Mouse (Mus musculus): ENCODE measurements around the gene Gskip. TPM values are rescaled to one million over a fixed set of nuclear protein-coding genes. Genes with fewer than 3 reads are reported as not detected.
A peak's percentile ranks its signal among the peaks of the same experiment; 100 is the strongest.

Gene Gskip
- polyA plus RNA-seq, 1 experiment from 2014 or later, result 28.5 TPM

GRCm38 (mm10) chr12:105689435-105689834, 4.8 kb downstream of the Gskip start:
- ATAC-seq (ENCODE audit: low FRiP score, low read depth), result no peak
- peaks cover 14% of the 10 kb centered on the region for H3K36me3 ChIP-seq
- H3K4me1 ChIP-seq (replicated peaks), result peaks cover 20% of the 10 kb centered on the region
- H3K27me3 ChIP-seq, result no peaks in the 10 kb centered on the region
- H3K9me3 ChIP-seq, result no peaks in the 10 kb centered on the region
- H3K4me2 ChIP-seq, result no peak overlapping the region
- H3K9ac ChIP-seq, result no peak overlapping the region
- no peak overlapping the region for H3K4me3 ChIP-seq
- H3K27ac ChIP-seq (replicated peaks), result no peak overlapping the region
- WGBS, result 94% methylated on average over 13 of the region's 13 CpGs

- WGBS, result 96% methylated on average over 2 of the region's 2 CpGs
Measured at GRCm38 (mm10) chr12:105694021-105694420, 9.4 kb downstream of the Gskip start.

GRCm38 (mm10) chr12:105695848-105696247, 11.2 kb downstream of the Gskip start:
- H3K27me3 ChIP-seq, result no peaks in the 10 kb centered on the region
- H3K4me2 ChIP-seq, result no peak overlapping the region
- no peak for ATAC-seq (ENCODE audit: low FRiP score, low read depth)
- no peaks in the 10 kb centered on the region for H3K4me1 ChIP-seq (replicated peaks)
- H3K27ac ChIP-seq (replicated peaks), result no peak overlapping the region
- H3K9me3 ChIP-seq, result no peaks in the 10 kb centered on the region
- no peak overlapping the region for H3K4me3 ChIP-seq
- peaks cover 11% of the 10 kb centered on the region for H3K36me3 ChIP-seq
- WGBS, result 86% methylated on average over 7 of the region's 7 CpGs
- H3K9ac ChIP-seq, result no peak overlapping the region

More at GRCm38 (mm10) chr12:105694021-105694420, 9.4 kb downstream of the Gskip start:
- H3K4me2 ChIP-seq, result no peak overlapping the region
- ATAC-seq (ENCODE audit: low FRiP score, low read depth), result no peak
- no peaks in the 10 kb centered on the region for H3K4me1 ChIP-seq (replicated peaks)
- H3K9ac ChIP-seq, result no peak overlapping the region
- H3K9me3 ChIP-seq, result no peaks in the 10 kb centered on the region
- H3K27me3 ChIP-seq, result no peaks in the 10 kb centered on the region
- H3K36me3 ChIP-seq, result peaks cover 14% of the 10 kb centered on the region
- no peak overlapping the region for H3K4me3 ChIP-seq
- H3K27ac ChIP-seq (replicated peaks), result no peak overlapping the region

GRCm38 (mm10) chr12:105697104-105697780, 12.6 kb downstream of the Gskip start:
- Histone ChIP-seq H3K9me3 (no peaks in the 10 kb centered on the region), H3K4me3 (no peak overlapping the region), H3K27ac (replicated peaks) (no peak overlapping the region), H3K27me3 (no peaks in the 10 kb centered on the region), H3K4me1 (replicated peaks) (no peaks in the 10 kb centered on the region), H3K9ac (no peak overlapping the region), H3K36me3 (peaks cover 20% of the 10 kb centered on the region), H3K4me2 (no peak overlapping the region)
- 83% methylated on average over 8 of the region's 8 CpGs for WGBS
- no peak for ATAC-seq (ENCODE audit: low FRiP score, low read depth)

- H3K36me3 ChIP-seq, result peaks cover 20% of the 10 kb centered on the region
- H3K4me2 ChIP-seq, result no peak overlapping the region
- H3K9me3 ChIP-seq, result no peaks in the 10 kb centered on the region
- H3K27ac ChIP-seq (replicated peaks), result no peak overlapping the region
- H3K4me1 ChIP-seq (replicated peaks), result no peaks in the 10 kb centered on the region
- no peak overlapping the region for H3K4me3 ChIP-seq
- no peak overlapping the region for H3K9ac ChIP-seq
- ATAC-seq (ENCODE audit: low FRiP score, low read depth), result no peak
- WGBS, result 94% methylated on average over 12 of the region's 12 CpGs
- no peaks in the 10 kb centered on the region for H3K27me3 ChIP-seq
Measured at GRCm38 (mm10) chr12:105700433-105700832, 15.8 kb downstream of the Gskip start.

GRCm38 (mm10) chr12:105705799-105706487, 21.3 kb downstream of the Gskip start, which contains the start of gene Ak7:
Gene Ak7, plus strand, starts transcription at chr12:105705976.
- WGBS, result 14% methylated on average over 22 of the region's 22 CpGs
- peak; percentile 73 for ATAC-seq (ENCODE audit: low FRiP score, low read depth)
- peak within 1 kb of the TSS; percentile 26; the same call in 1 of the 2 replicates for H3K4me2 ChIP-seq

GRCm38 (mm10) chr12:105718616-105719015, 34.0 kb downstream of the Gskip start:
- Histone ChIP-seq H3K9me3 (no peaks in the 10 kb centered on the region), H3K27ac (replicated peaks) (no peak overlapping the region), H3K27me3 (no peaks in the 10 kb centered on the region), H3K4me1 (replicated peaks) (peaks cover 12% of the 10 kb centered on the region), H3K4me2 (peak overlapping the region; percentile 34), H3K36me3 (no peaks in the 10 kb centered on the region), H3K9ac (no peak overlapping the region), H3K4me3 (no peak overlapping the region)
- ATAC-seq (ENCODE audit: low FRiP score, low read depth), result no peak
- 78% methylated on average over 17 of the region's 17 CpGs for WGBS

More at GRCm38 (mm10) chr12:105705799-105706487, 21.3 kb downstream of the Gskip start, which contains the start of gene Ak7:
- 0 out of 2 replicates have a peak, but pooled peaks cover 3% of the 10 kb centered on the region for H3K4me1 ChIP-seq (replicated peaks)
- no peak within 1 kb of the TSS for H3K4me3 ChIP-seq
- H3K36me3 ChIP-seq, result peaks cover 11% of the 10 kb centered on the region
- no peaks in the 10 kb centered on the region for H3K27me3 ChIP-seq
- no peaks in the 10 kb centered on the region for H3K9me3 ChIP-seq
- H3K27ac ChIP-seq (replicated peaks), result no peak within 1 kb of the TSS
- no peak within 1 kb of the TSS for H3K9ac ChIP-seq

- Histone ChIP-seq H3K9ac (no peak overlapping the region), H3K4me1 (replicated peaks) (peaks cover 12% of the 10 kb centered on the region), H3K9me3 (no peaks in the 10 kb centered on the region), H3K4me3 (no peak overlapping the region), H3K4me2 (no peak overlapping the region), H3K27ac (replicated peaks) (no peak overlapping the region), H3K36me3 (no peaks in the 10 kb centered on the region), H3K27me3 (no peaks in the 10 kb centered on the region)
- WGBS, result 78% methylated on average over 3 of the region's 3 CpGs
- no peak for ATAC-seq (ENCODE audit: low FRiP score, low read depth)
Measured at GRCm38 (mm10) chr12:105720196-105720595, 35.6 kb downstream of the Gskip start.

GRCm38 (mm10) chr12:105721452-105722132, 37.0 kb downstream of the Gskip start:
- Histone ChIP-seq H3K27me3 (no peaks in the 10 kb centered on the region), H3K4me3 (no peak overlapping the region), H3K4me1 (replicated peaks) (peaks cover 12% of the 10 kb centered on the region), H3K36me3 (no peaks in the 10 kb centered on the region), H3K9ac (0 out of 2 replicates have a peak overlapping the region, but pooled peaks have one; percentile 5), H3K9me3 (no peaks in the 10 kb centered on the region), H3K27ac (replicated peaks) (peak overlapping the region; percentile 63), H3K4me2 (peak overlapping the region; percentile 26; the same call in 1 of the 2 replicates)
- 28% methylated on average over 14 of the region's 14 CpGs for WGBS
- peak; percentile 66; the same call in 1 of the 2 replicates for ATAC-seq (ENCODE audit: low FRiP score, low read depth)

GRCm38 (mm10) chr12:105722657-105723056, 38.0 kb downstream of the Gskip start:
- no peaks in the 10 kb centered on the region for H3K36me3 ChIP-seq
- H3K27ac ChIP-seq (replicated peaks), result no peak overlapping the region
- 4% methylated on average over 5 of the region's 5 CpGs for WGBS
- H3K4me1 ChIP-seq (replicated peaks), result peaks cover 12% of the 10 kb centered on the region
- no peak overlapping the region for H3K4me3 ChIP-seq
- no peak overlapping the region for H3K9ac ChIP-seq
- H3K27me3 ChIP-seq, result no peaks in the 10 kb centered on the region
- ATAC-seq (ENCODE audit: low FRiP score, low read depth), result peak; percentile 40; the same call in 1 of the 2 replicates
- no peak overlapping the region for H3K4me2 ChIP-seq
- no peaks in the 10 kb centered on the region for H3K9me3 ChIP-seq

GRCm38 (mm10) chr12:105724616-105725015, 40.0 kb downstream of the Gskip start:
- 55% methylated on average over 1 of the region's 1 CpGs for WGBS
- ATAC-seq (ENCODE audit: low FRiP score, low read depth), result no peak

GRCm38 (mm10) chr12:105725736-105726135, 41.1 kb downstream of the Gskip start:
- Histone ChIP-seq H3K36me3 (no peaks in the 10 kb centered on the region), H3K4me1 (replicated peaks) (peaks cover 12% of the 10 kb centered on the region), H3K27me3 (no peaks in the 10 kb centered on the region), H3K9ac (no peak overlapping the region), H3K4me3 (no peak overlapping the region), H3K9me3 (no peaks in the 10 kb centered on the region), H3K4me2 (no peak overlapping the region), H3K27ac (replicated peaks) (no peak overlapping the region)
- 81% methylated on average over 13 of the region's 13 CpGs for WGBS
- no peak for ATAC-seq (ENCODE audit: low FRiP score, low read depth)

More at GRCm38 (mm10) chr12:105724616-105725015, 40.0 kb downstream of the Gskip start:
- no peaks in the 10 kb centered on the region for H3K36me3 ChIP-seq
- no peaks in the 10 kb centered on the region for H3K27me3 ChIP-seq
- no peak overlapping the region for H3K4me3 ChIP-seq
- no peak overlapping the region for H3K27ac ChIP-seq (replicated peaks)
- H3K9me3 ChIP-seq, result no peaks in the 10 kb centered on the region
- no peak overlapping the region for H3K9ac ChIP-seq
- H3K4me2 ChIP-seq, result no peak overlapping the region
- H3K4me1 ChIP-seq (replicated peaks), result peaks cover 12% of the 10 kb centered on the region
